Mouse (Mus musculus): ENCODE measurements around the gene Mmd2.

Mmd2 gene

GRCm38 (mm10) chr5:142547066-142547465 lies 61.5 kb downstream of the Mmd2 start:
- DNase-seq (ENCODE audit: low read depth, low spot score) = peak; percentile 55

- DNase-seq (ENCODE audit: low read depth, low spot score) = no peak
These were observed 62.3 kb downstream of the Mmd2 start for GRCm38 (mm10) chr5:142546344-142546743.

- peak; percentile 82 for DNase-seq (ENCODE audit: low read depth, low spot score)
These were observed 63.4 kb downstream of the Mmd2 start for GRCm38 (mm10) chr5:142545014-142545795.

- DNase-seq (ENCODE audit: low read depth, low spot score) = no peak
These were observed 71.3 kb downstream of the Mmd2 start for GRCm38 (mm10) chr5:142537286-142537685.

- DNase-seq (ENCODE audit: low read depth, low spot score) = no peak
These were observed 73.2 kb downstream of the Mmd2 start for GRCm38 (mm10) chr5:142535388-142535787.

GRCm38 (mm10) chr5:142529915-142530314 lies 78.7 kb downstream of the Mmd2 start, which contains the start of gene Papolb:
Papolb (minus strand) TSS chr5:142530076.
- DNase-seq (ENCODE audit: low read depth, low spot score) = no peak

GRCm38 (mm10) chr5:142524711-142525464 lies 83.7 kb downstream of the Mmd2 start:
- DNase-seq (ENCODE audit: low read depth, low spot score) = no peak

- peak; percentile 74 for DNase-seq (ENCODE audit: low read depth, low spot score)
These were observed 87.3 kb downstream of the Mmd2 start for GRCm38 (mm10) chr5:142521195-142521866.

GRCm38 (mm10) chr5:142520360-142520759 lies 88.2 kb downstream of the Mmd2 start:
- no peak for DNase-seq (ENCODE audit: low read depth, low spot score)

GRCm38 (mm10) chr5:142518973-142519372 lies 89.6 kb downstream of the Mmd2 start:
- DNase-seq (ENCODE audit: low read depth, low spot score) = no peak
